Mouse (Mus musculus): ENCODE data around the gene Cers6. TPM values are rescaled to one million over a fixed set of nuclear protein-coding genes. Genes with fewer than 3 reads are reported as not detected.

Cers6 gene
- total RNA-seq, 2 experiments from 2014 or later = 0.79 to 1.1 TPM

DNA sequence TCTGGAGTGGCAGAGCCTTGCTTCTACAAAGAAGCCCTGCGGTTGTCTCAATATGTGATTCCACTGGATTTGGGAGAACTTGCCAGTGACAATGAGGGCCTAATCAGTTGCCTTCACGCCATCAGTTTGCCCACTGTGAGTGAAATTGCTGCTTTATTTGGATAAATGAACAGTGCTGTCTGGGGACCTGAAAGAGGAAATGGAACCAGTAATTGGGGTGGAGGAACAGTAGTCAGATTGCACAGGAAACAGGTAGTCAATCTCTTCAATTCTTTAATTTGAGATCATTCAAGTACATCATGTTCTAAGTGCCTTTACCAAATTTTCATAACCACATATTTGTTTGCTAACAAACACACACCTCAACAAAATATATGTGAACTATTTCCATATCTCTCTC lies 92.4 kb downstream of the Cers6 start:
- ATAC-seq (replicated peaks; ENCODE audit: low FRiP score, low TSS enrichment, poor library complexity, severe bottlenecking) = no peak

DNA sequence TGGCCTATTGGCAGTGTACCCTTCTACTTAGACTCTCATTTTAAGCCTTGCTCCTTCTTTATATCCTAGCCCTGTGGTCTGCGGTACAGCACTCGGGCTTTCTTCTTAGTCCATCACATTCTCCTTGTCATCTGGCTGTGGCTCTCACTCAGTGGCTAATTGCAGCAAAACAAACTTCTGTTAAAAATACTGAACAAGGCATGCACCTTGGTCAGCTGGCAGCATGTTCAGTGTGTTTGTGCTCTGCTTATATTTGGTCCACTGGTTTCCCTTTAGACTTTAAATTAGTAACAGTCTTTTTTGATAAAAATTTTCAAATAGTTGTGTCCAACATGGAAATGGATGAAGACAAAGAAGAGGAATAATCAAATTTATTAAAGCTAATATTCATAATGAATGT lies 94.3 kb downstream of the Cers6 start:
- ATAC-seq (replicated peaks; ENCODE audit: low FRiP score, low TSS enrichment, poor library complexity, severe bottlenecking) = no peak

DNA sequence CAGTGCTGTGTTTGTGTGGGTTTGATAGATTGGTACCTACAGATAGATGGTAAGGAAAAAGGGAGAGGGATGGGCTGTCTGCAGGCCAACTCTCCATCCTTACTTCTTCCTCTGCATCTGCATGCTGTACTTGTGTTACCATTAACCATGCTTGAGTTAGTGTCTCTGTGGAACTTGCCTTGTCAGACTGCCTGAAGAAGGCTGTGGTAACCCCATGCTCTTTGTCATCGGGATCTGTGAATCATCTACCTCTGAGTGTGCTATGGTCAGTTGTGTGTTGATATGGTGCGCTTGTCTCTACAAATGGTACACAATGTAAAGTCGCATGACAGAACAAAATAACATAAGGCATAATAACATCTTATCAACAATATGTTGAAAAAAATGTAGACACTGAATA lies 94.9 kb downstream of the Cers6 start:
- ATAC-seq (replicated peaks; ENCODE audit: low FRiP score, low TSS enrichment, poor library complexity, severe bottlenecking) = no peak

DNA sequence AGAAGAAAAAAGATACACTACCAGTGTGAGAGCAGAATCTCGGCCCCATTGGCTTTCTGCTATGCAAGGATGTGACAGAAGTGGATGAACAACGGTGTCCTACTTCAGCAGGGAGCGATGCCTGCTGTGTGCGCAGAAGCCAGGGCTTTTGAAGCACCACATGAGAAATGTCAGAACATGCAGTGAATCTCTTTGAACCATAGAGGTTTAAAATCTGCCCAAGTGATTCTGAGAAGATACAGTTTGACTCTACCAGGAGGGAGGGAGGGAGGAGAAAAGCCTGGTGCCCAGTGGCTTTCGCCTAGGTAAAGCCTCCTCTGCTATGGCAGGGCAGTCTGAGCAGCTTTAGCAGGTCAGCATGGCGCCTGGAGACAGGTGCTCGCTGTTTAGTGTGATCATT lies 96.6 kb downstream of the Cers6 start:
- ATAC-seq (replicated peaks; ENCODE audit: low FRiP score, low TSS enrichment, poor library complexity, severe bottlenecking) = no peak

DNA sequence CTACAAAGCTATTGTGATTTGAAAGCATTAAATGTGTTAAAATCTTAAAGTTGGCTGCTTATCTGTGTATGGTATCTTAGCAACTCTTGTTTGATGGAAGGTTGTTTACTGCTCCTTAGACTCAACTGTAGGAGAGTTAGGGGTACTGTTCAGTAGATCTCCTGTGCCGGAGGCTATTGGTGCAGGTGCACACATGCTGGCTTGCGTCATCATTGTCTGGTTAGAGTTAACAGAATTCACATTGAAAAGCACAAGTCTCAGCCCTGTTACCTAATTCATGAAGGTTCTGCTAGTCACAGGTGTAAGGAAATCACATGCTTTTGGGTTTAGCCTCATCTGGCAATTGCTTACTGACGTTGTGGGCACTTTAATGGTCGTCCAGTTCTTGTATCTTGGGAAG lies 98.3 kb downstream of the Cers6 start:
- ATAC-seq (replicated peaks; ENCODE audit: low FRiP score, low TSS enrichment, poor library complexity, severe bottlenecking) = no peak

DNA sequence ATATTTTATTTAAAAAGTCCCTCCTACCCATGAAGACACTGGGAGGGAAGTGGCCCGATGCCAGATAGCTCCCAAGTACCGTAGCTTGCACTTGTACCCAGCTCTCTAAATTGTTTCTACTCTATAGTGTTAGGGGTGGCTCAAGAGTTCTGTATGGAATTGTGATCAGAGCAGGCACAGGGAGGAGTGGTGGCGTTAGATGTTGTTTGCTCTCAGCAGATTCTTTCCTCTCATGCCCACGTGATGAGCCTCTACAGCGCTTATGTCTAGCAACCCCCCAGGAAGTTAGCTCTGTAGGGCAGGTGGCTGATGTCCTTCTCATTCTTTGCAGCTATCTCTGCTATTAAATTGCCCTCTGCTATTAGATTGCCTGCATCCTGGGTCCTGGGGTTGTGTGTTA lies 98.8 kb downstream of the Cers6 start:
- ATAC-seq (replicated peaks; ENCODE audit: low FRiP score, low TSS enrichment, poor library complexity, severe bottlenecking) = no peak

DNA sequence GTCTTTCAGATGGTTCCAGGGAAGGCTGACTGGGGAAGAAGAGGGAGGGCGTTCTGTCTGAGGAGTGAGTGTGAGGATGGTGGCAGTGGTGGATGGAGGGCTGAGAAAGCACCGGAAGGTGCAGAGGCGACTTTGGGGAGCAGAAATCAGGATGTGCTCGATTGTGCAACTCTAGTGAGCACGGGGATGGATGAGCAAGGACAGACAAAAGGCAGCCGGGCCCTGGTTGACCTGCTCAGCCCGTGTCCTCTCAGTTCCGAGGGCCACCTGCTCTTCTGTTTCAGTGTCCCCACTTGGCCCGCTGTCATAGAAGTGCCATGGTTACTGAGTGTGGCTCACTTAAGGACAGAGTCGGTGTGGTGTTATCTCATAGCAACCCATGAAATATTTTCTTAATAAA lies 99.4 kb downstream of the Cers6 start:
- ATAC-seq (replicated peaks; ENCODE audit: low FRiP score, low TSS enrichment, poor library complexity, severe bottlenecking) = no peak

DNA sequence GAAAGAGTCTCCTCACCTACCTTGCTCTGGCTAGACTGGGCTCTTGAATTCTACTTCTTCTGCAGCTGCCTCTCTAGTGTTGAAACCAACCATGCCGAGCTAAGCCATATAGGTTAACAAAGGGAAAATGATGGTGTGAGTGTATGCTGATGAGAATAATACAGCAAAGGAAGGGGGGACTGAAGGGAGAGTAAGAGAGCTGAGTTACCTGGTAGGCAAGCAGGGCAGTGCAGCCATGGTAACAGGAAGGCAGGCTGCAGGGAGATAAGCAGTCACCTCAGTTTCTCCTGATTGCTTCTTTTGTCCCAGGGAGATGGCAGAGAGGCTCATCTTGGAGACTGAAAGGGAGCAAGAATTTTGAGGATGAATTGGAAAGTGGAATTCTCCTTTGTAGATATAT lies 105.1 kb downstream of the Cers6 start:
- no peak for ATAC-seq (replicated peaks; ENCODE audit: low FRiP score, low TSS enrichment, poor library complexity, severe bottlenecking)

DNA sequence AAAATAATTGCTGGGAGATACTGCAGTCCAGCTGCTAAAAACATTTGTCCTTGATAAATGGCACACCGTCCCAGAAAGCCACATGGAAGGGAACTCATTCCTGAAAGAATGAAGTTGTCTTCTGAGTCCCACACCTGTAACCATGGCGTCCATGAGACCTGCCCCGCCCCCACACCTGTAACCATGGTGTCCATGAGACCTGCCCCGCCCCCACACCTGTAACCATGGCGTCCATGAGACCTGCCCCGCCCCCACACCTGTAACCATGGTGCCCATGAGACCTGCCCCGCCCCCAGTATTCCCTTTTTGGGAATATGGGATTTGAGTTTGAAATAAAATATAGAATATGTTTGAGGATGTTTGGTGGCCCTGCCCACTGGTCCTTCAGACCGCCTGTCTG lies 106.8 kb downstream of the Cers6 start:
- no peak for ATAC-seq (replicated peaks; ENCODE audit: low FRiP score, low TSS enrichment, poor library complexity, severe bottlenecking)

DNA sequence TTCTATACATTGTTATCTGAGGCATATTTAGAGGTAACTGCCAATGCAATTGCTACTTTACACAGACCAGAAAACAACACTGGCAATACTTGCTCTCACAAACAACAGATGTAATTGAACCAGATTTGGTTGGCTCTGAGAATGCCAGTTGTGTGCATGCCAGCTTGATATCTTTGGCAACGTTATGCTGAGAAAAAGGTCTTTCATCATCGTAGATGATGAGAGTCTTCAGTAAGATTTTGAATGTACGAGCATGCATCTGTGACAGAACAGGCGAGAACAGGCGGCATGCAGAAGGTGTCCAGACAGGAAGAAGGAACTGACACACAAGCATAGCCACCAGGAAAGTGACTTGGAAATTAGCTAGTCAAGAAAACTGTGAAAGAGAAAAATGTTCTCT lies 110.6 kb downstream of the Cers6 start:
- no peak for ATAC-seq (replicated peaks; ENCODE audit: low FRiP score, low TSS enrichment, poor library complexity, severe bottlenecking)

DNA sequence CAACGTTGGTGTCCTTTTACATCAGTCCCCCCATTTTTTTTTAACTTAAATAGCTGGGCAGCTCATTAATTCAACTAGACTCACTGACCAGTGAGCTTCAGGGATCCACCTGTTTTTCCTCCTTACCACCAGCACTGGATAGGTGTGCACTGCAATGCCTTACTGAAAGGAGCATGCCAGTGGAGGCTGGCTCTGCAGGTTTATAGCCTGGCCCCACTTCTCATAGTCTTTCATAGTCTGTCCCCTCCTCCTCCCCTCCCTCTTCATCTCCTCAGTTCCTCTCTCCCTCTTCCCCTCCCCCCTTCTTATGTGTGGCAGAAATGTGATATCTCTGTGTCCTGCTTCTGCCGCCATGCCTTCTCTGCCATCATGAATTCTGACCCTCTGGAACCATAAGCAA lies 112.5 kb downstream of the Cers6 start:
- no peak for ATAC-seq (replicated peaks; ENCODE audit: low FRiP score, low TSS enrichment, poor library complexity, severe bottlenecking)

DNA sequence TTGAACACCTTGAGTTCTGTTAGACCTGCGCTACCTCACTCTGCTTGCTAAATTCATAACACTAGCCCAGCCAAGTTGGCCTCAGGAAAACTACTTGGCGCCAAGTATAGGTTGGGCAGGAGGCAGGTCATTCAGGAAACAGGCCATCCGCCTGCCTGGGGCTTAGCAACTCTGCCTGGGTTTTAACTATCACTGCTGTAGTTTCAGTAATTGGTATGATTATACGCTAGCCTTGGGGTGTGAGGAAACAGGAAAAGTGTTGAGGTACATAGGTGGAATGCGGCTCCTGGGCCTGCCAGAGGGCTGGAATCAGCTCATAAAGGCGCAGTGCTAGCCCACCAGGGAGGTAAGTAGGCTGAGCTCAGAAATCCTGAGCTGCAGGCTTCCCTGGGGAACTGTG lies 114.0 kb downstream of the Cers6 start:
- ATAC-seq (replicated peaks; ENCODE audit: low FRiP score, low TSS enrichment, poor library complexity, severe bottlenecking) = no peak

DNA sequence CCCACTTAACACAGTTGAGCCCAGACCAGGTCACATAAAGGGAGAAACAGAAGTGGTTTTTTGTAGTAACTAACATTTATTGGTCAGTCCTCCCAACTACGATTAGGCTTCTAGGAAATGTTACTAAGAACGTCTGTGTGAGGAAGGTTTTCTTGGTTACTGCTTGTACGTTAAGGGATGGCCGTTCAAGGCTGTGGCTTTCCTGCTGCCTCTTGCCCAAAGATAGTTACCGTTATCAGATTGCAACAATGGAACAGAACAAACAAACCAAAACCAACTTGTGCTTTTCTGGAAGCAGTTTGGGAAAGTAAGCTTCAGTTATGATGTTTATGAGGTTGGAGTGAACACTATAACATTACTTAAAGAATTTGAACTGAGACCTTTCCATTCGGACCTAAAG lies 114.5 kb downstream of the Cers6 start:
- peak; percentile 42; the same call in 1 of the 2 replicates for ATAC-seq (replicated peaks; ENCODE audit: low FRiP score, low TSS enrichment, poor library complexity, severe bottlenecking)

DNA sequence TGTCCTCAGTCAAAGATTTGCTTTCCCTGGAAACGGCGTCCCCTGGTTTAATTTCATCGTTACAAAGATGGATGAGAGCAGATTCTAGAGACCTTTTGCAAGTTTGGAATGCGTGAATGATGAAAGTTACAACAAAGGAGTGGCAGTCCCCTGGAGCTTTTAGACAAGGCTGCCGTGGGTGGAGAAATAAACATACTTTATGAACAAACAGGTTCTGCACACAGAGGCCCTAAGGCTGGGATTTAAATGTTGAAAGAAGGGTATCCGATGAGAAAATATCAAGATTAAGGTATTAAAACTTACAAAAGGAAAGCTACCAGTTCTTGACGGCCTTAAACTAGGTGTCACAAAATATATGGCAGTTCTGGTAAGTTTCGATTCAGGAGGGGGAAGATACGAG lies 117.0 kb downstream of the Cers6 start:
- ATAC-seq (replicated peaks; ENCODE audit: low FRiP score, low TSS enrichment, poor library complexity, severe bottlenecking) = no peak

DNA sequence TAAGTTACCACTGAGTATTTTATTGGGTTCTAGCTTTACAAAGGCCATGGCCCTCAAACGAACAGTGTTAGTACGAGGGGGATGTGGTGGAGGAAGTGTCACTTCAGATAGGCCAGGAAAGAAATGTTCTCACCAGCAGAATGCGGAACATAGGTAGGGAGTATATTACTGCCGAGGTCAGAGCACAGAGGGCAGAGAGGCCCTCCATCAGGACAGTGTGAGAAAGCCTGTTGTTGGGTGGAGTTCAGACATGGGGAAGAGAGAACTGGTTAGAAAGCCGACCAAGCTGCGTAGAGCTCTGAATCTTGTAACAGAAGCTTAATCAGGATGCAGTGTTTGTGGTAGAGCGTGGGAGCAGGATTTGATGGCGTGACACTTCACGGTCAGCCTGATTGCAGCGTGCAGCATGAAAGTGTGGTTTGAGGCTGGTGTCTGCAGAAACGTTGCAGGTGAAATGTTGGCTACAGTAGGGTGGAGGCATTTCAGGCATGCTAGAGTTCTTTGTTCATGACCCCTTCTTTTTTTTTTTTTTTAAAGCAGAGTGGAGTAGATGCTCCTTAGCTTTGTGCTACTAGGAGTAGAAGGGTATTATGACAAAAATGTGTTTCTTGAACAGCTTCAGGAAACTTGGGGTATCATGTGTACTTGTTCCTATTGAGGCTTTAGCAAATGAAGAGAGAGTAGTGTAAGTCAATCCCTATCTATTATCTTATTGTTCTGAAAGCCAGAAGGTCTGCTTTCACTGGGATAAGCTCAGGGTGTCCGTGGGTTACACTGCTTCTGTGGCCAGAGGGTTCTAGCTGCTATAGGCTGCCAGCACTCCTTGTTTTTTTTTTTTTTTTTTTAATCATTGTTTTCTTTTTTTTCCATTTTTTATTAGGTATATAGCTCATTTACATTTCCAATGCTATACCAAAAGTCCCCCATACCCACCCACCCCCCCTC lies 117.7 kb downstream of the Cers6 start:
- ATAC-seq (replicated peaks; ENCODE audit: low FRiP score, low TSS enrichment, poor library complexity, severe bottlenecking) = peak; percentile 55

DNA sequence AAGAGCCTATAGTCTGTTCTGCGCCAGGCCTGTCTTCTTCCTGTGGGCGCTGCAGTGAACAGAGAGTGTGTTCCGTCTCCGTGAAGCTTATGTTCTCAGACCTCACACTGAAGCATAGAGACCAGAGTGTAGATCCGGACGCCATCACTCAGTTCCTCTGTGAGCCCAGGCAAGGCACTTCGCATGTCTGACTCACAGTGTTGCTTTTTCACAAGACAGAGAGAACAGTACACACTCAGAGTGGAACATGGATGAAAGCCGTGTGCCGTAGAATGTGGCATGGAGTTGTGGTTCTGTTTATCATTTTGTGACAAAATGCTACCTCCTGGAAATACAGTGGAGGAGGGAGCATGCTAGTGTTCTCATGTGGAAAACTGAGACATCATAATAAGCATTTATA lies 120.1 kb downstream of the Cers6 start:
- no peak for ATAC-seq (replicated peaks; ENCODE audit: low FRiP score, low TSS enrichment, poor library complexity, severe bottlenecking)

DNA sequence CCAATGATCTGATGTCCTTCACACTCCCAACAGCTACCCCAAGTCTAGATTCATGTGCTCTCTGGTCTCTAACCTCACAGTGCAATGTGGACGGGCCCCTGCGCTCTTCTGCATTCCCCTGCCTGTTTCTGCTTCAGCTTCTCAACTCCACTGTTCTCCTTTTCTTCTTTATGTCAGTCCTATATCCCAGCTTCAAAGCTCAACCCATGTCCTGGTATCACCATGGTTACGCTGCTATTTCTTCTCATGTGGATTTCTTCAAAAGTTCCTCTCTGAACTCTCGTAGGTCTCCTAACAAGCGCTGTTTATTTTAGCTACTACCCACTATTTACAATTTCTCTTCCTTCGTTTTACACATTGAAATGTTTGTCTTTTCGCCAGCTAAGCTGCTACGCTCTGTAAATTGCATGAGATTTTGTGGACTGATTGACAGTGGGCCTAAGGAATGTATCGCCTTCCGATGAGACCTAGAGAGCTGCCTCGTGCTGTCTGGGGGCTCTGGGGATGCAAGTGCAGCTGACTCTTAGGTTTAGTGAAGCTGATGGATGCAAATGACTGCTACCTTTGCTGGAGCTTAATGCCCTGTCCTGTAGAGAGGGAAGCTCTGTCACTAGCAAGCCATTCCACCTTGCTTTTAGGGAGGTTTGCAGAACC lies 120.6 kb downstream of the Cers6 start:
- ATAC-seq (replicated peaks; ENCODE audit: low FRiP score, low TSS enrichment, poor library complexity, severe bottlenecking) = no peak

DNA sequence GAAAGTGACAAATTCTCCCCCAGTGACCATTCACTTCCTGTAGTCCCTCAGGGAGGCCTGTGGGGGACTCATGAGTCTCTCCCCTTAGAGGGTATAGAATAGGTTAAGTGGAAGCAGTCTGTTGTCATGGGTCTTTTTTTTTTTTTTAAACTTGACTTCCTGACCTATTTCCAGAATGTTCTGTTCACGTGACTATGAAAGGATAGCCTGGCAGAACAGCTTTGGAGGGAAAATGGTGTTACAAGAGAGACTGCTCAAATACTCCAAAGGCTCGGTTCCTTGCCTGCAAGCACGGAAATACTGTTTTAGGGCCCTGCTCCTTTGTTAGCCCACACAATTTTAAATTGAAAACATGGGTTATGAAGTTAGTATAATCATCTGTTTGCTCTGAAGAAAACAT lies 121.7 kb downstream of the Cers6 start:
- no peak for ATAC-seq (replicated peaks; ENCODE audit: low FRiP score, low TSS enrichment, poor library complexity, severe bottlenecking)

DNA sequence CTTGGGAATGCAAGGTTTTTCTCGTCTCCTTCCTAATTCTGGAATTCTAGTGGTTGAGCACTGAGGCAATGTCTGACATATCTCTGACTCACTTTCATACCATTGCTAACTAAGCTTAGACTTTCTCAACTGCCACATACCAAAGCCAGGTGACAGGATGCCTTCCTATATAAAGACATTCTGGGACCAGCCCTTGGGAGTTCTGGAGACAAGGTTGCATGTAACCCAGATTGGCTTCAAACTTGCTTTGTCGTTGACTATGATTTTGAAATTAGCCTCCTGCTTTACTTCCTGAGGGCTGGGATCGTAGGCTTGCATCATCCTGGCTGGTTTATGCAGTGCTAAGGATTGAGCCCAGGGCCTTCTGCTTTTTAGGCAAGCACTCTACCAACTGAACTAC lies 122.2 kb downstream of the Cers6 start:
- no peak for ATAC-seq (replicated peaks; ENCODE audit: low FRiP score, low TSS enrichment, poor library complexity, severe bottlenecking)

DNA sequence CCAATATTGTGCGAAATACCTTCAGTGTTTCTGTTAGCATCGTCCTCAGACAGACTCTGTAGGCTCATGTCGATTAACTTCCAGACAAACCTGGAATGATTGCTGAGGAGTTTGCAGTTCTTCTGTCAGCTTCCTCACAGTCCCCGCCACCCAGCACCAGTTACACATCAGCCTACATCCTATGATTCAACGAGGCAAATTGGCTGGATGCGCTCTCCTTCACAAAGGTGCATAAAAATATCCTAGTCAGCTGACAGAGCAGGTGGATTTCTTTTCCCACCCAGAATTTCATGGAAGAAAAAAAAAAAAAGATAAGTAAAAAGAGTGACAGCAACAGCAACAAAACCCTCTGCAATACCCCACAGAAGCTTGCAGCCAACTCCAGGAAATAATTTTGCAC lies 127.9 kb downstream of the Cers6 start:
- no peak for ATAC-seq (replicated peaks; ENCODE audit: low FRiP score, low TSS enrichment, poor library complexity, severe bottlenecking)

DNA sequence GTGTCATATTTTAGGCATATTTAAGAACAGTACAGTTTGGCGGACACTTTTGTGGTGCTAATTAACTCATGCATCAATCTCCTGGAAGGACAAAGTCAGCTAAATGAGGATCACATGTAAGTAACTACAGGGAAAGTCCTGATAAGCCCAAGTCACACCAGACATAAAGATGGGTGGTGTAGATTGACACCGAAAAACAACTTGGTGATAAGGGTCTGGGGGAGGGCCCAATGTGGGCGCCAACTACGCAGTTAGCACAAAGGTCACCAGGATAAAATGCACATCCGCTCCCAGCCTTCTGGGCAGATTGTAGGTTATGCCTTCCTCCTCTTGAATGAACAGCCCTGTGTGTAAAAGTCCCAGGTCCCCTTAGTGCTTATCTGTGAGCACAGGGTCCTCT lies 131.4 kb downstream of the Cers6 start:
- ATAC-seq (replicated peaks; ENCODE audit: low FRiP score, low TSS enrichment, poor library complexity, severe bottlenecking) = no peak
